Mouse (Mus musculus) T-helper 1 cell (primary cell): Measurements from ENCODE around the gene Cped1.
"Not testable (repeated sequence)": the region's sequence is repeated elsewhere in the genome, so short reads cannot be mapped to it uniquely, and the experiment has no call there.

Experiments
- in situ Hi-C: fragments of 300-600 bp; cut with MboI, MseI; formaldehyde crosslinking; loops from one replicate; pipeline ENCODE4 v1.15.1; 2025; ENCODE audit warnings: high pct_unique_total_duplicates

The Cped1 gene

DNA sequence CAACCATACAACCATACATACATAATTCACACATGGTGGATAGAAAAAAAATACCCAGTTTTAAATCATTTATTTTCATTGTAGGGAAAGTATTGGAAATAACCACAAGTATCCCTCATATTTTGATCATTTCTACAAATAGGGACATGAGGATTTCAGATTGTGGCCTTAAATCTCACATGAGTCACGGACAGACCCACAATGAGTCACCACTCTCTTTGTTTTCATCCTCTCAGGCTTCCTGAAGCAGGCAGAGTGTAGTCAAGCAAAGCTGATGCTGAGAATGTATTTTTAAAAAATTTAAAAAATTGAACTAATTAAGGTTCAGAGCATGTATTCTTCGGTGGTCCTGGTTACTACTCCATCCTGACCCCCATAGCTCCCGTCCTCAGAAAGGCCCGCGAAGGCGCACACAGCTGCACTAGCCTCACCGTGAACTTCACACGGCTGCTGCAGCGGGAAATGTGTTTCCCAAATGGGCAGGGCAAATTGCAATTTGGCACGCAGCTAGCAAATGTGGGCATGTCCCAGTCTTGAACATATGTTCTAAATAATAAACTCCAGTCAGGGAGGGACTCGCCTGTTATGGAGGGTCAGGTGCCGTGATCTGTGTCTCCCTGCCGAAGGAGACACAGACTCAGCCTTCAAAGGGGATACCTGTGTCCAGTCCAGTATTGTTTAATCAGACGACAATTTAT is 230.7 kb downstream of the Cped1 start:
- in situ Hi-C loops: no loop called here

GRCm38 (mm10) chr6:22221134-22221533 is 235.4 kb downstream of the Cped1 start:
- in situ Hi-C loops: no loop called here

- in situ Hi-C loops: no loop called here
Measured at GRCm38 (mm10) chr6:22222087-22222486, 236.4 kb downstream of the Cped1 start.

DNA sequence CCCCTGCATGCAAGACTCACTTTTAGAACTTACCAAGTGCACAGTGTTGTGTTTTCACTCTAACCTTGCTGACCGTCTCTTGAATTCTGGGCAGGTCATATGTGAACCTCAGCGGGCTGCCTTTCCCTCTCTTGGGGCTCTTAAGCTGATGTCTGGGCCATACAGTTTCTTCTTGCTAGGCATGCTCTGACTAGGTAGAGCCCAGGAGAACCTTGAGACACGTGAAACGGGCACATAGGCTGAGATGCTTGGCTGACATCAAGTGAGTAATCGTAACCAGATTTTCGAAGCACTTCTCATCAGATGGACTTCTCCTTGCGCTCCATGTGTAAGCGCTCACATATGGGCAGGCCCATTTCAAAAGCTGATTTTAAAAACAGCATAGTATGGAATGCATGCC is 237.2 kb downstream of the Cped1 start:
- in situ Hi-C loops: no loop called here

DNA sequence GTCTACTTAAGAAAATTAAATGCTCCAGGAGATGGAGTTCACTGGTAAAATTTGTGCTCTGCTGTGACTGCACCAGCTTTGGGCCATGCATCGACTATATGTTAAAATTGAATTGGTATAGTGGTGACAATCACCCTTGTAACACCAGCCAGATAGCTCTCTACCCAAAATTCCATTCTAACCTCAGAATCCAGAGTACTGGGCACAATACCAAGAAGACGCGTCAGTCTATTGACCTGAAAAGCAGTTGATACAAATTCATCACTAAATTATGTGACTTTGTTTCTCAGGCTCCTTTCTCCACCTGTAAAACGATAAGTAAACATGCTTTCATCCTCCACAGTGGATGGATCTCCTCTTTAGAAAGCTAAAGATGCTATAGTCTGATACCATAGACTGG is 238.6 kb downstream of the Cped1 start:
- in situ Hi-C loops: no loop called here

GRCm38 (mm10) chr6:22231244-22231643 is 245.5 kb downstream of the Cped1 start:
- in situ Hi-C loops: no loop called here

- in situ Hi-C loops: no loop called here
Measured at GRCm38 (mm10) chr6:22233517-22233916, 247.8 kb downstream of the Cped1 start.

DNA sequence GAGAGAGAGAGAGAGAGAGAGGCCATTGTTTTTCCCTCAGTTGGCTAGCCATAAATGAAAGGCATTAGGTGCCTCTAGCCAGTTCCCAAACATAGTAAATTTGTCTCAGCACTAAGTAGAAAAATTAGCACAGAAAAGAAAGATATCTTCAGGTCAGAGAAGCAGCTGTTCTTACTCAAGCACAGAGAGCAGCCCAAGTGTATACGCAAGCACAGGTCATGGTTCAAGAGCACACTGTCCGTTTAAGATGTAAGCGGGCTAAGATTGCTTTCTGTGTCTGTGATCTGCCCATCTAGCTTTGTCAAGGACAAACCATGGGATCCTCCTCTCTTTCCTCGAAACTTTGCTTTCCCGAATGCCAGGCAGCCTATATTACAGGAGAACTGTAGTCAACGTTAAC is 249.4 kb downstream of the Cped1 start:
- in situ Hi-C loops: no loop called here

DNA sequence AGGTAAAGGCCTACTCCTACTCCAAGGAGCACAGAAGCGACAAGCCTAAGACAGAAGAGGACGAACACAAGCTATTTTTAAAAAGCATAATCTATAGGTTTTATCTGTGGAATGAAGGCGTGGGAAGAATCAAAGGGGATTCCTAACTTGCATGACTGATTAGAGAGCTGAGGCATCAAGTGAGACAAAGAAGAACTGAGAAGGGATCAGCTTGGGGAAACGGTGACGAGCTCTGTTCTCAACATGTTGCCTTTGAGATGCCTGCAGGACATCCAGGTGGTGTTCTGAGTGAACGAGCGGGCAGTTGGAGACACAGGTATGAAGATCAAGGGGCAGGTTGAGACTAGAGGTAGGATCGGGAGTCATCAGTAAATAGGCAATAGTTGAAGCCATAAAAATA is 257.6 kb downstream of the Cped1 start:
- in situ Hi-C loops: no loop called here

GRCm38 (mm10) chr6:22246696-22247095 is 261.0 kb downstream of the Cped1 start:
- in situ Hi-C loops: no loop called here

DNA sequence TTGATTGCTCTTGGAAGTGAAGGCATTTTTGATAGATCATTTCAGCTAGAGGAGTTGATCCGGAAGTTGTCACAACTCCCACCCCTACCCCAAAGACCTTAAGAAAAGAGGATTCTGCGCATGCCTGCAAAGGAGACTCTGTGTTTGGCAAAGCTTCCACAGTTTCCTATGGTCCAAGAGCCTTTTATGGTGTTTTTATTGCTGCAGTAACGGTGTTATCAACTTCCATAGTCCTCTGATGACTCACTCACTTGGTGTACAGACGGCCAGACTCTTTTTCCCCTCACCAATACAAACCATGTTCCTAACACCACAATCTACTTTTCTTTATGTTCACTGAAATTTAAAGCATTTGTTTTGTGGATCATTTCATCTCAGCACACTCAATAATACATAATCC is 273.1 kb downstream of the Cped1 start:
- in situ Hi-C loops: no loop called here

DNA sequence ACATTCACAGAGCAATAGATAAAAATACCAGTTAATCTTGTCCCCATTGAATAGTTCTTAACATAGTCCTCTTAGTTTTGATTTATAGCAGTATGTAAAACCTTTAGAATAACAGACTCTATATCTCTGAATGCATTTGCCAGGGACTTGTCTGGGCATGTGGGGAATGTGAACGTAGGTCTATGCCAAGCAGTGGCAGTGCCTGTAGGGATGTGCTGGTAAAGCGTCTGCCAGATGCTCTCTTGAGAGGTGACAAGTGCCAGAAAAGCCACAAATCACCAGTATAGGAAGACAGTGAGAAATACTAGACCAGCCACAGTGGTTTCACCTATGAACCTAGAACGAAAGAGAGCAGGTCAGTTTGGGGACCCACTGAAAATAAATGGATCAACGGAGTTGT is 276.8 kb downstream of the Cped1 start:
- in situ Hi-C loops: no loop called here

DNA sequence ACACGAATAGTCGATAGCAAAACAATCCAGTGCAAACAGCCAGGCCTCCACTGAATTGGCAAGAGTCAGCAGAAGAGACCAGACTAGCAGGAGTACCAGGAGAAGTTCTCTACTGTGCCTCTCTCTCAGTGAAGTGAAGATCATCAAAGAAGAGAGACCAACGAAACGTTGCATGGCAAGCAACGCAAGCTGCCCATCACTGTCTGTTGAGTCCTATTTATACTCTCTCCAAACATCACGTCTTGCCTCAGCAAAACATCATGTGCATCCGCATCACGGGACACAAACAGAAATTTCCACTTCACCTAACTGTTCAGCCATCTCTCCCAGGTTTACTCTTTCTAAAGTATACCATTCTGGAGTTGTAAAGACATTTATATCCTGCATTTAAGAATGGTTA is 278.4 kb downstream of the Cped1 start:
- in situ Hi-C loops: not testable (repeated sequence)

- in situ Hi-C loops: no loop called here
Measured at GRCm38 (mm10) chr6:22266018-22266417, 280.3 kb downstream of the Cped1 start.

GRCm38 (mm10) chr6:22267807-22268667 is 282.3 kb downstream of the Cped1 start:
- in situ Hi-C loops: no loop called here

- in situ Hi-C loops: no loop called here
Measured at GRCm38 (mm10) chr6:22268677-22269076, 283.0 kb downstream of the Cped1 start.

- in situ Hi-C loops: loop anchor here (5.0 kb wide), 1 partner anchor 148 kb away; no protein-coding TSS in a partner anchor
Measured at GRCm38 (mm10) chr6:22269840-22270521, 284.3 kb downstream of the Cped1 start.

GRCm38 (mm10) chr6:22277941-22278340 is 292.2 kb downstream of the Cped1 start:
- in situ Hi-C loops: no loop called here

- in situ Hi-C loops: no loop called here
Measured at GRCm38 (mm10) chr6:22280217-22280861, 294.6 kb downstream of the Cped1 start.

DNA sequence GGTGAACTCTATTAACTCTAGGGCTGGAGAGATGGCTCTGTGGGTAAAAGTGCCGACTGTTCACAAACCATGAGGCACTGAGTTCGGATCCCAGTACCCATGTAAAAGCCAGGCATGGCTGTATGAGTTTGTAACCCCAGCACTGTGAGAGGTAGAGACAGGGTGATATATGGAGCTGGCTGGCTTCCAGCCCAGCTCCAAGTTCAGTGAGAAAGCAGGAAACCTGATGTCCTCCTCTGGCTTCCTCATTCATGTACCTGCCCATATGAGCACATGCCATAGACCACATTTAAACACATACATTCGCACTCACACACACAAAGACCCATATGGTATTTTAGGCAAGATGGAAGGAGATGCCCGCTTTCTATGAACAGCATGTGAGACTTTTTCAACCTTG is 296.7 kb downstream of the Cped1 start:
- in situ Hi-C loops: no loop called here

DNA sequence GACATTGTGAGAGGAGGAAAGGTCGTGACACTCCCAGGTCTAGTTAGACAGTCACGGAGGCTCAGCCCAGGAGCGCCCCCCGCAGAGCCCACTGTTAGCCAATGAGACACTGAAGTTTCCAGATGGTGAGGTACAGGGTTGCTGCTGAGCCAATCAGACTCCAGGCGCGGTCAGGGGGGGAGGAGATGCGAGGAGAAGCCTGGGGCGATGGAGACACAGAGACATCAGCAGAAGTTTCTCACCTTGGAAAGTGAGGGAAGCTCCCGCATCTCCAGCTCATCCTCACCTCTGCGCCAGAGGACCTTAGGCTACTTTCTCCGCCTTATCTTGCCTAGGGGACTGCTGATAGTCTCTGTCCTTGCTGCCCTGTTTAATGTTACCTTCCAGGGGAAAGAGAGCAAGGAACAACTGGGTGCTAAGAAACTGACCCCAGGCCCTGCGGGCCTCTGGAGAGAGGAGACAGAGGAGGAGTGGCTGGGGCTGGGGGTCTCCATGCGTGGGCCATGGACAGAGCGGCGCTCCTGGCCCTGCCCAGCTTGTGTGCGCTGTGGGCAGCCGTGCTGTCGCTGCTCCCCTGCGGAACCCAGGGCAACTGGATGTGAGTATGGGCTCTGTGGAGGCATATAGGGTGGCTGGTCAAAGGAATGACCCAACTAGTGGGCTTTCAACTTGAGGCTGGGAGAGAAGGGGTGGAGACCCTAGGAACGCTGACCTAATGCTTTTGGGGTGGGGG is 302.5 kb downstream of the Cped1 start, which contains the start of gene Wnt16:
Gene Wnt16 (plus strand): TSS at position 224 of the 733 bp plus-strand sequence.
- in situ Hi-C loops: no loop called here
